Mouse (Mus musculus) lung, postnatal 0 days (tissue): ENCODE data around the gene Fscn2. TPM values are rescaled to one million over a fixed set of nuclear protein-coding genes. Genes with fewer than 3 reads are reported as not detected.
A peak's percentile ranks its signal among the peaks of the same experiment; 100 is the strongest.

Experiments
- ATAC-seq: fragments of 200-750 bp; cut with Nextera tagmentation; 2 replicates; pipeline ENCODE4 v1.8.0; 2017; ENCODE audit warnings: moderate library complexity
- DNase-seq: peaks from one replicate; pipeline ENCODE4 v3.0.0-alpha.2; 2016; ENCODE audit warnings: low spot score
- H3K27ac ChIP-seq: fragments of 300-500 bp; sonication (generic); 2 replicates; pipeline ENCODE4 v1.5.1; 2014; ENCODE audit warnings: antibody characterized with exemption, mild to moderate bottlenecking, low read length, mixed read lengths
- H3K27me3 ChIP-seq: fragments of 300-500 bp; sonication (generic); replicated peaks from 2 replicates; pipeline ENCODE4 v1.6.1; 2014; ENCODE audit warnings: low read length, mixed read lengths; ENCODE audit not compliant: insufficient read depth
- H3K36me3 ChIP-seq: fragments of 300-500 bp; sonication (generic); 2 replicates; pipeline ENCODE4 v1.6.1; 2014; ENCODE audit warnings: low read length, mixed read lengths; ENCODE audit not compliant: insufficient read depth
- H3K4me1 ChIP-seq: fragments of 300-500 bp; sonication (generic); 2 replicates; pipeline ENCODE4 v1.6.1; 2014; ENCODE audit warnings: antibody characterized with exemption, low read depth, low read length, mixed read lengths; ENCODE audit not compliant: insufficient read depth
- H3K4me2 ChIP-seq: fragments of 300-500 bp; sonication (generic); replicated peaks from 2 replicates; pipeline ENCODE4 v1.6.1; 2014; ENCODE audit warnings: low read depth, mild to moderate bottlenecking, low read length, moderate library complexity, mixed read lengths
- H3K4me3 ChIP-seq: fragments of 300-500 bp; sonication (generic); 2 replicates; pipeline ENCODE4 v1.5.1; 2014; ENCODE audit warnings: low read depth, low read length
- H3K9ac ChIP-seq: fragments of 300-500 bp; sonication (generic); replicated peaks from 2 replicates; pipeline ENCODE4 v1.6.1; 2014; ENCODE audit warnings: low read depth, mild to moderate bottlenecking
- H3K9me3 ChIP-seq: fragments of 300-500 bp; sonication (generic); 2 replicates; pipeline ENCODE4 v1.6.1; 2016; ENCODE audit warnings: low read length, mixed read lengths
- CTCF ChIP-seq: IDR thresholded peaks from 2 replicates; pipeline ENCODE4 v1.5.1; 2016; ENCODE audit warnings: antibody characterized with exemption, mild to moderate bottlenecking
- EP300 ChIP-seq: IDR thresholded peaks from 2 replicates; pipeline ENCODE4 v1.6.1; 2016; ENCODE audit warnings: antibody characterized with exemption, mild to moderate bottlenecking, control low read depth
- WGBS: fragments of 180-500 bp; shearing (Covaris S2); extraction: QIAGEN DNeasy Blood & Tissue Kit; methylation state at CpG from one replicate; pipeline ENCODE4 v1.1.7; 2014; 5-methylcytosine and 5-hydroxymethylcytosine counted together
- polyA plus RNA-seq: library from polyadenylated mRNA; unstranded; fragments of >200 nt; fragmentation: Nextera tagmentation; extraction: Ambion mirVana; gene quantifications from 2 replicates; pipeline ENCODE4 v1.2.1, GENCODE M21; 2015

Gene Fscn2
- 0.36 and 0.74 TPM in 2 replicates for polyA plus RNA-seq

GRCm38 (mm10) chr11:120361295-120361694 is at the start of gene Fscn2:
Gene Fscn2, plus strand, starts transcription at chr11:120361534.
- ATAC-seq (no peak), DNase-seq (no peak)
- TF ChIP-seq CTCF (no peak), EP300 (no peak)
- 68% methylated on average over 10 of the region's 10 CpGs for WGBS
- H3K27ac ChIP-seq = no peak within 1 kb of the TSS
- no peak within 1 kb of the TSS for H3K4me3 ChIP-seq
- peaks cover 11% of the 10 kb centered on the region for H3K4me1 ChIP-seq
- H3K4me2 ChIP-seq = no peak within 1 kb of the TSS
- no peak within 1 kb of the TSS for H3K9ac ChIP-seq
- H3K36me3 ChIP-seq = no peaks in the 10 kb centered on the region
- no peaks in the 10 kb centered on the region for H3K9me3 ChIP-seq
- no peaks in the 10 kb centered on the region for H3K27me3 ChIP-seq

GRCm38 (mm10) chr11:120311561-120311960 is 49.8 kb upstream of the Fscn2 start:
- no peaks in the 10 kb centered on the region for H3K9me3 ChIP-seq
- H3K36me3 ChIP-seq = no peaks in the 10 kb centered on the region
- H3K27me3 ChIP-seq = no peaks in the 10 kb centered on the region
- no peak overlapping the region; the same call in 1 of the 2 replicates for H3K4me3 ChIP-seq
- DNase-seq = peak; percentile 89
- peak overlapping the region; percentile 83 for H3K27ac ChIP-seq
- WGBS = 46% methylated on average over 10 of the region's 10 CpGs
- H3K4me2 ChIP-seq = peak overlapping the region; percentile 73
- ATAC-seq = peak; percentile 65
- peak overlapping the region; percentile 0; the same call in 1 of the 2 replicates for H3K9ac ChIP-seq
- TF ChIP-seq EP300 (peak; percentile 73), CTCF (no peak)
- H3K4me1 ChIP-seq = peaks cover 6% of the 10 kb centered on the region; the same call in 1 of the 2 replicates

- H3K4me2 ChIP-seq = no peak overlapping the region
- WGBS = 58% methylated on average over 6 of the region's 6 CpGs
- H3K27ac ChIP-seq = peak overlapping the region; percentile 39
- no peaks in the 10 kb centered on the region for H3K9me3 ChIP-seq
- ATAC-seq (no peak), DNase-seq (peak; percentile 7)
- no peak overlapping the region for H3K4me3 ChIP-seq
- no peaks in the 10 kb centered on the region for H3K36me3 ChIP-seq
- no peak for TF ChIP-seq CTCF
- no peak for TF ChIP-seq EP300
- H3K27me3 ChIP-seq = no peaks in the 10 kb centered on the region
- H3K4me1 ChIP-seq = peaks cover 4% of the 10 kb centered on the region; the same call in 1 of the 2 replicates
- H3K9ac ChIP-seq = no peak overlapping the region
Measured at GRCm38 (mm10) chr11:120312069-120312468, 49.3 kb upstream of the Fscn2 start.

- H3K4me2 ChIP-seq = no peak overlapping the region
- H3K4me1 ChIP-seq = peaks cover 4% of the 10 kb centered on the region; the same call in 1 of the 2 replicates
- H3K27me3 ChIP-seq = no peaks in the 10 kb centered on the region
- no peaks in the 10 kb centered on the region for H3K36me3 ChIP-seq
- H3K9ac ChIP-seq = no peak overlapping the region
- ATAC-seq (no peak), DNase-seq (peak; percentile 36)
- H3K27ac ChIP-seq = 0 out of 2 replicates have a peak overlapping the region, but pooled peaks have one; percentile 26
- TF ChIP-seq EP300 (no peak), CTCF (no peak)
- WGBS = 39% methylated on average over 6 of the region's 6 CpGs
- no peaks in the 10 kb centered on the region for H3K9me3 ChIP-seq
- H3K4me3 ChIP-seq = no peak overlapping the region
Measured at GRCm38 (mm10) chr11:120313906-120314685, 47.2 kb upstream of the Fscn2 start.

GRCm38 (mm10) chr11:120314721-120315415 is 46.5 kb upstream of the Fscn2 start:
- Histone ChIP-seq H3K27me3 (no peaks in the 10 kb centered on the region), H3K4me1 (peaks cover 4% of the 10 kb centered on the region; the same call in 1 of the 2 replicates), H3K36me3 (no peaks in the 10 kb centered on the region), H3K9me3 (no peaks in the 10 kb centered on the region), H3K4me2 (no peak overlapping the region), H3K4me3 (no peak overlapping the region), H3K27ac (no peak overlapping the region), H3K9ac (no peak overlapping the region)
- ATAC-seq (no peak), DNase-seq (peak; percentile 5)
- no peak for TF ChIP-seq EP300
- TF ChIP-seq CTCF = no peak
- WGBS = 52% methylated on average over 16 of the region's 16 CpGs

GRCm38 (mm10) chr11:120315416-120315761 is 45.9 kb upstream of the Fscn2 start:
- ATAC-seq (no peak), DNase-seq (peak; percentile 48)
- Histone ChIP-seq H3K36me3 (no peaks in the 10 kb centered on the region), H3K9ac (no peak overlapping the region), H3K4me2 (peak overlapping the region; percentile 80), H3K4me3 (peak overlapping the region; percentile 44; the same call in 1 of the 2 replicates), H3K4me1 (peaks cover 4% of the 10 kb centered on the region; the same call in 1 of the 2 replicates), H3K27ac (peak overlapping the region; percentile 92; the same call in 1 of the 2 replicates), H3K27me3 (no peaks in the 10 kb centered on the region), H3K9me3 (no peaks in the 10 kb centered on the region)
- TF ChIP-seq EP300 (no peak), CTCF (no peak)
- 41% methylated on average over 4 of the region's 4 CpGs for WGBS
